Mouse (Mus musculus): ENCODE measurements around the gene Dtx3l. TPM values are rescaled to one million over a fixed set of nuclear protein-coding genes. Genes with fewer than 3 reads are reported as not detected.
"Not testable (repeated sequence)": the region's sequence is repeated elsewhere in the genome, so short reads cannot be mapped to it uniquely, and the experiment has no call there.

The Dtx3l gene
- polyA plus RNA-seq (2016; fragmentation: Nextera tagmentation; extraction: Ambion mirVana), result 1.8 and 2.7 TPM in 2 replicates

GRCm38 (mm10) chr16:35938211-35939151, at the start of gene Dtx3l, which contains the start of gene Parp9:
TSS of gene Dtx3l (minus strand) at chr16:35939151.
TSS of gene Parp9 (plus strand) at chr16:35938470.
- Histone ChIP-seq H3K9me3 (replicated peaks) (no peaks in the 10 kb centered on the region), H3K4me1 (peaks cover 14% of the 10 kb centered on the region), H3K36me3 (no peaks in the 10 kb centered on the region), H3K27ac (peak within 1 kb of the TSS; percentile 80), H3K27me3 (ENCODE audit: low read depth, poor library complexity, severe bottlenecking) (peaks cover 29% of the 10 kb centered on the region), H3K4me3 (peak within 1 kb of the TSS; percentile 73)
- peak; percentile 70 for DNase-seq (ENCODE audit: low spot score)
- 1% methylated on average over 52 of the region's 52 CpGs for WGBS

- DNase-seq (ENCODE audit: low spot score), result no peak
- Histone ChIP-seq H3K27me3 (ENCODE audit: low read depth, poor library complexity, severe bottlenecking) (no peaks in the 10 kb centered on the region), H3K36me3 (0 out of 2 replicates have a peak, but pooled peaks cover 4% of the 10 kb centered on the region), H3K27ac (no peak overlapping the region), H3K4me1 (0 out of 2 replicates have a peak, but pooled peaks cover 4% of the 10 kb centered on the region), H3K4me3 (no peak overlapping the region), H3K9me3 (replicated peaks) (no peaks in the 10 kb centered on the region)
- WGBS, result 93% methylated on average over 1 of the region's 1 CpGs
Measured at GRCm38 (mm10) chr16:35987930-35988329, 49.0 kb upstream of the Dtx3l start.

GRCm38 (mm10) chr16:35984471-35984870, 45.5 kb upstream of the Dtx3l start:
- Histone ChIP-seq H3K36me3 (0 out of 2 replicates have a peak, but pooled peaks cover 3% of the 10 kb centered on the region), H3K27ac (no peak overlapping the region), H3K4me3 (peak overlapping the region; percentile 94), H3K9me3 (replicated peaks) (no peaks in the 10 kb centered on the region; the same call in 1 of the 2 replicates), H3K4me1 (peaks cover 9% of the 10 kb centered on the region), H3K27me3 (ENCODE audit: low read depth, poor library complexity, severe bottlenecking) (no peaks in the 10 kb centered on the region)
- no peak for DNase-seq (ENCODE audit: low spot score)
- WGBS, result 68% methylated on average over 3 of the region's 3 CpGs

- Histone ChIP-seq H3K36me3 (no peaks in the 10 kb centered on the region), H3K27me3 (ENCODE audit: low read depth, poor library complexity, severe bottlenecking) (no peaks in the 10 kb centered on the region), H3K4me1 (peaks cover 9% of the 10 kb centered on the region), H3K9me3 (replicated peaks) (no peaks in the 10 kb centered on the region; the same call in 1 of the 2 replicates), H3K27ac (peak overlapping the region; percentile 97), H3K4me3 (peak overlapping the region; percentile 94)
- under 1% methylated on average over 85 of the region's 86 CpGs for WGBS
- DNase-seq (ENCODE audit: low spot score), result peak; percentile 69
Measured at GRCm38 (mm10) chr16:35983517-35984101, 44.7 kb upstream of the Dtx3l start.

GRCm38 (mm10) chr16:35982902-35983516, 44.1 kb upstream of the Dtx3l start:
- peak; percentile 93 for DNase-seq (ENCODE audit: low spot score)
- Histone ChIP-seq H3K27me3 (ENCODE audit: low read depth, poor library complexity, severe bottlenecking) (no peaks in the 10 kb centered on the region), H3K36me3 (no peaks in the 10 kb centered on the region), H3K4me1 (peaks cover 9% of the 10 kb centered on the region), H3K27ac (peak overlapping the region; percentile 97), H3K4me3 (peak overlapping the region; percentile 94), H3K9me3 (replicated peaks) (no peaks in the 10 kb centered on the region; the same call in 1 of the 2 replicates)
- under 1% methylated on average over 54 of the region's 54 CpGs for WGBS

GRCm38 (mm10) chr16:35982506-35982901, 43.6 kb upstream of the Dtx3l start:
- DNase-seq (ENCODE audit: low spot score), result no peak
- no peaks in the 10 kb centered on the region for H3K27me3 ChIP-seq (ENCODE audit: low read depth, poor library complexity, severe bottlenecking)
- peak overlapping the region; percentile 97 for H3K27ac ChIP-seq
- 6% methylated on average over 15 of the region's 15 CpGs for WGBS
- H3K9me3 ChIP-seq (replicated peaks), result no peaks in the 10 kb centered on the region; the same call in 1 of the 2 replicates
- H3K36me3 ChIP-seq, result no peaks in the 10 kb centered on the region
- H3K4me3 ChIP-seq, result peak overlapping the region; percentile 94
- peaks cover 9% of the 10 kb centered on the region for H3K4me1 ChIP-seq

GRCm38 (mm10) chr16:35981363-35981821, 42.4 kb upstream of the Dtx3l start:
- H3K4me1 ChIP-seq, result peaks cover 9% of the 10 kb centered on the region
- no peaks in the 10 kb centered on the region for H3K36me3 ChIP-seq
- no peaks in the 10 kb centered on the region for H3K27me3 ChIP-seq (ENCODE audit: low read depth, poor library complexity, severe bottlenecking)
- DNase-seq (ENCODE audit: low spot score), result peak; percentile 100
- H3K4me3 ChIP-seq, result no peak overlapping the region
- H3K27ac ChIP-seq, result no peak overlapping the region
- H3K9me3 ChIP-seq (replicated peaks), result no peaks in the 10 kb centered on the region; the same call in 1 of the 2 replicates
- whole genome bisulfite sequencing, result 61% methylated on average over 19 of the region's 19 CpGs

GRCm38 (mm10) chr16:35978450-35978849, 39.5 kb upstream of the Dtx3l start, which contains the start of gene Kpna1:
TSS of gene Kpna1 (plus strand) at chr16:35978750.
- 94% methylated on average over 1 of the region's 1 CpGs for WGBS
- not testable (repeated sequence) for H3K4me3 ChIP-seq

GRCm38 (mm10) chr16:35974021-35974420, 35.1 kb upstream of the Dtx3l start:
- Histone ChIP-seq H3K36me3 (no peaks in the 10 kb centered on the region), H3K27me3 (ENCODE audit: low read depth, poor library complexity, severe bottlenecking) (no peaks in the 10 kb centered on the region), H3K4me3 (no peak overlapping the region), H3K4me1 (no peaks in the 10 kb centered on the region), H3K9me3 (replicated peaks) (no peaks in the 10 kb centered on the region), H3K27ac (no peak overlapping the region)
- DNase-seq (ENCODE audit: low spot score), result no peak
- 59% methylated on average over 1 of the region's 1 CpGs for WGBS

More at GRCm38 (mm10) chr16:35978450-35978849, 39.5 kb upstream of the Dtx3l start, which contains the start of gene Kpna1:
- not testable (repeated sequence) for H3K36me3 ChIP-seq; H3K27ac ChIP-seq; H3K9me3 ChIP-seq (replicated peaks); H3K4me1 ChIP-seq; DNase-seq (ENCODE audit: low spot score); H3K27me3 ChIP-seq (ENCODE audit: low read depth, poor library complexity, severe bottlenecking)

- DNase-seq (ENCODE audit: low spot score), result no peak
- Histone ChIP-seq H3K27ac (no peak overlapping the region), H3K4me1 (peaks cover 7% of the 10 kb centered on the region), H3K4me3 (no peak overlapping the region), H3K36me3 (no peaks in the 10 kb centered on the region), H3K27me3 (ENCODE audit: low read depth, poor library complexity, severe bottlenecking) (no peaks in the 10 kb centered on the region), H3K9me3 (replicated peaks) (no peaks in the 10 kb centered on the region)
- 39% methylated on average over 2 of the region's 2 CpGs for WGBS
Measured at GRCm38 (mm10) chr16:35968149-35968548, 29.2 kb upstream of the Dtx3l start.

- H3K9me3 ChIP-seq (replicated peaks), result no peaks in the 10 kb centered on the region
- H3K36me3 ChIP-seq, result no peaks in the 10 kb centered on the region
- H3K4me1 ChIP-seq, result peaks cover 7% of the 10 kb centered on the region
- H3K27me3 ChIP-seq (ENCODE audit: low read depth, poor library complexity, severe bottlenecking), result no peaks in the 10 kb centered on the region
- WGBS, result 90% methylated on average over 4 of the region's 4 CpGs
- H3K27ac ChIP-seq, result no peak overlapping the region
- no peak overlapping the region for H3K4me3 ChIP-seq
- no peak for DNase-seq (ENCODE audit: low spot score)
Measured at GRCm38 (mm10) chr16:35967319-35967718, 28.4 kb upstream of the Dtx3l start.

- no peak for DNase-seq (ENCODE audit: low spot score)
- Histone ChIP-seq H3K4me3 (no peak overlapping the region), H3K4me1 (peaks cover 7% of the 10 kb centered on the region), H3K27ac (no peak overlapping the region), H3K9me3 (replicated peaks) (no peaks in the 10 kb centered on the region), H3K27me3 (ENCODE audit: low read depth, poor library complexity, severe bottlenecking) (no peaks in the 10 kb centered on the region), H3K36me3 (no peaks in the 10 kb centered on the region)
- WGBS, result 46% methylated on average over 5 of the region's 5 CpGs
Measured at GRCm38 (mm10) chr16:35966411-35967115, 27.6 kb upstream of the Dtx3l start.

Data from limb, embryonic 10.5 days (tissue).